Mouse (Mus musculus) E14TG2a.4 (cell line): ENCODE measurements around the gene Rbbp4.

ENCODE experiments used
- H3K27me3 ChIP-seq: 2 replicates; pipeline ENCODE4 v1.6.1; 2014; ENCODE audit warnings: low read length, control low read depth; ENCODE audit not compliant: insufficient read depth
- H3K36me3 ChIP-seq: 2 replicates; pipeline ENCODE4 v1.6.1; 2014; ENCODE audit warnings: low read length, control low read depth; ENCODE audit not compliant: insufficient read depth
- H3K4me1 ChIP-seq: replicated peaks from 2 replicates; pipeline ENCODE4 v1.6.1; 2014; ENCODE audit warnings: low read depth, low read length, control low read depth
- H3K4me3 ChIP-seq: replicated peaks from 2 replicates; pipeline ENCODE4 v1.5.1; 2014; ENCODE audit warnings: mild to moderate bottlenecking, low read length
- H3K9me3 ChIP-seq: 2 replicates; pipeline ENCODE4 v1.6.1; 2014; ENCODE audit warnings: low read length, control low read depth
- CTCF ChIP-seq: conservative IDR thresholded peaks from 2 replicates; pipeline ENCODE4 v1.5.1; 2014; ENCODE audit warnings: low read length
- NANOG ChIP-seq: IDR thresholded peaks from 2 replicates; pipeline ENCODE4 v1.6.1; 2014; ENCODE audit warnings: borderline replicate concordance, low read length, mixed read lengths
- POU5F1 ChIP-seq: IDR thresholded peaks from 2 replicates; pipeline ENCODE4 v1.6.1; 2014; ENCODE audit warnings: low read length, borderline replicate concordance

The Rbbp4 gene

DNA sequence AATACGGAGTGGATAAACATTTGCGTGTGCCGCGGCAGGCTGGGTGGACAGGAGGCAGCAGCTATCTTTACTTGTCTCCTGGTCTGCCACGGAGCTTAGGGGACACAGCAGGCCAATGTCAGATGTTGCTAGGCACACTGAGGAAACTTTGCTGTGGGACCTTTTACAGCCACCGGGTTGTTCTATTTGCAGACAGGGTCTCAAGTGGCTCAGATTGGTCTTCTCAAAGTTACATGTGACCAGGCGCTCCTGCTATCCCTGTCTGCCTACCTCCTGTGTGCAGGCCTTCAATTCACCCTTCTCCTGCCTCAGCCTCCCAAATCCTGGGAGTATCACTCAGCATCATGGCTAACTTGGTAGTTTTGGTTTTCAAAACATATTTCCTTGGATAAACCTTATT, 39.1 kb downstream of the Rbbp4 start:
- Histone ChIP-seq H3K4me1 (peaks cover 50% of the 10 kb centered on the region), H3K27me3 (peaks cover 17% of the 10 kb centered on the region), H3K36me3 (no peaks in the 10 kb centered on the region), H3K4me3 (no peak overlapping the region), H3K9me3 (no peaks in the 10 kb centered on the region)
- TF ChIP-seq NANOG (no peak), CTCF (no peak), POU5F1 (no peak)

DNA sequence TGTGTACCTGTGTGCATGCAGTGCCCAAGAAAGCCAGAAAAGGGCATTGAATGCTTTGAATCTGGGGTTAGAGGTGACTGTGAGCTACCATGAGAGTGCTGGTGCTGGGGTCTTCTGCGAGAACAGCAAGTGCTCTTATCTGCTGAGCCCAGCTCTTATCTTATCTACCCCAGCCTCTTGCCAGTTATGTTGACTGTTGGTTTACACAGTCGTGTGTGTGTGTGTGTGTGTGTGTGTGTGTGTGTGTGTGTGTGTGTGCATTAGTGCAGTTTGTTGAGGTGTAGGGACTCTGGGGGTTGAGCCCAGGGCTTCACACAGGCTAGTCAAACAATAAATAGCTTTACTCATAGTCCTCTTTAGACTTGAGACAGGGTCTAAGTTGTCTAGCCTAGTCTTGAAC, 40.0 kb downstream of the Rbbp4 start:
- peaks cover 50% of the 10 kb centered on the region for H3K4me1 ChIP-seq
- H3K4me3 ChIP-seq = no peak overlapping the region
- no peaks in the 10 kb centered on the region for H3K36me3 ChIP-seq
- TF ChIP-seq CTCF (no peak), NANOG (no peak), POU5F1 (no peak)
- H3K9me3 ChIP-seq = no peaks in the 10 kb centered on the region
- H3K27me3 ChIP-seq = peaks cover 18% of the 10 kb centered on the region

DNA sequence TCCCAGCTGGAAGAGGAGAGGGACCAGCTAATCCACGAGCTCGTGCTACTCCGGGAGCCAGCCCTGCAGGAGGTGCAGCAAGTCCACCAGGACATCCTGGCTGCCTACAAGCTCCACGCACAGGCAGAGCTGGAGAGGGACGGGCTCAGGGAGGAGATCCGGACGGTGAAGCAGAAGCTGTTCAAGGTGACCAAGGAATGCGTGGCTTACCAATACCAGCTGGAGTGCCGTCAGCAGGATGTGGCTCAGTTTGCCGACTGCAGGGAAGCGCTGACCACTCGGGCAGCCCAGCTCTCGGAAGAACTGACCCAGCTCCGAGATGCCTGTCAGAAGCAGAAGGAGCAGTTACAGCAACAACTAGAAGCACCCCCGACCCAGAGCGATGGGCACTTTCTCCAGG, 41.5 kb downstream of the Rbbp4 start:
- Histone ChIP-seq H3K4me1 (peaks cover 41% of the 10 kb centered on the region), H3K9me3 (no peaks in the 10 kb centered on the region), H3K36me3 (no peaks in the 10 kb centered on the region), H3K27me3 (peaks cover 31% of the 10 kb centered on the region), H3K4me3 (peak overlapping the region; percentile 68)
- no peak for TF ChIP-seq NANOG
- TF ChIP-seq POU5F1 = no peak
- TF ChIP-seq CTCF = no peak

DNA sequence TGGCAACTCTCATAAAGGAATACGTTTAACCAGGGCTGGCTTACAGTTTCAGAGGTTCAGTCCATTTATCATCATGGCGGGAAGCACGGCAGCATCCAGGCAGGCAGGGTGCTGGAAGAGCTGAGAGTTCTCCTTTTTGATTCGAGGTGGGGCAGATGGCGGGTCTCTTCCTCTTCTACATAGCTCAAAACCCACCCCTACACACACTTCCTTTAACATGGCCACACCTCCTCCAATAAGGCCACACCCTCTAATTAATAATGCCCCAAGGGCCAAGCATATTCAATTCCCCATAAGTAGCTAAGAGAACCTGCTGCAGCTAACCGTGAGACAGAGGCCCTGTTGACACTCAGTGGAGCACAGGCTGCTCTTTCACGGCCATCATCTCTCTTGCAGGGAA, 42.3 kb downstream of the Rbbp4 start:
- Histone ChIP-seq H3K27me3 (peaks cover 40% of the 10 kb centered on the region), H3K4me1 (peaks cover 37% of the 10 kb centered on the region), H3K36me3 (no peaks in the 10 kb centered on the region), H3K4me3 (peak overlapping the region; percentile 68), H3K9me3 (no peaks in the 10 kb centered on the region)
- TF ChIP-seq CTCF (no peak), NANOG (no peak), POU5F1 (no peak)

DNA sequence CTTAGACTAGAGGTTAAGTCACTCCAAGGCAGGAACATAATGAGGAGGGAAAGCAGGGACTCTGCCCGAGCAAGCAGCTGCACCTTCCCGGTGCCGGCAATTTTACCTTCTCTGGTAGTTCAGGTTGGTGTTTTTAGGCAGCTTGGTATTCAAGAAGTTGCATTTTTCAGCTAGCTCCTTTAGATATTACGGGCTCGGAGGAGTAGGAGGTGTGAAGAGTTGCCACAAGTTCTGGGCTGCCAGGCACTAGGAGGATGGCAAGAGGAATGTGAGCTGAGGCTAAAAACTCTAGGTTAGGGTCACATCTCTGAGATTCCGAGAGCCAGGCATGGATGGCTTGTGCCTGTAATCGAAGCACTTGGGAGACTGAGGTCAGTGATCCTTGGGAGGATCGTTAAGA, 45.5 kb downstream of the Rbbp4 start:
- Histone ChIP-seq H3K4me1 (peaks cover 53% of the 10 kb centered on the region), H3K4me3 (no peak overlapping the region)
- no peak for TF ChIP-seq POU5F1
- no peak for TF ChIP-seq NANOG
- TF ChIP-seq CTCF = no peak

DNA sequence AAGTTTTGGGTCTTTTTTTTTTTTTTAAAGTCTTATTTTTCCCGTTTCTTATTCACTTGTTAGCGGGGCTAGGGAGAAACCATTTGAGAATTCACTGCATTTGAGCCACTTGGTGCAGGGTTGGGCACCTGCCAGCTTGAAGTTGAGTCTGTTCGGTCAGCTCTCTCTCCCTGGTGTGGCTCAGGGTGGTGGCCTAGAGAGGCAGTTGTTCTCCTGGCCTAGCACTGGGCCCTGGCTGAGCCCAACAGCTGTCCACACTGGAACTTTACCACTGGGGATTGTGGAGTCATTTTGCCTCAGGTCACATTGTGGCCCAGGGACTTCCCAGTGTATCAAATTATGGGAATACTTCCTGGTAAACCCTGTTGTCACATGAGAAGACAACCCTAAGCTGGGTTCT, 47.1 kb downstream of the Rbbp4 start:
- H3K36me3 ChIP-seq = no peaks in the 10 kb centered on the region

More for the DNA sequence above, 45.5 kb downstream of the Rbbp4 start:
- peaks cover 69% of the 10 kb centered on the region for H3K27me3 ChIP-seq
- H3K9me3 ChIP-seq = no peaks in the 10 kb centered on the region
- H3K36me3 ChIP-seq = no peaks in the 10 kb centered on the region

DNA sequence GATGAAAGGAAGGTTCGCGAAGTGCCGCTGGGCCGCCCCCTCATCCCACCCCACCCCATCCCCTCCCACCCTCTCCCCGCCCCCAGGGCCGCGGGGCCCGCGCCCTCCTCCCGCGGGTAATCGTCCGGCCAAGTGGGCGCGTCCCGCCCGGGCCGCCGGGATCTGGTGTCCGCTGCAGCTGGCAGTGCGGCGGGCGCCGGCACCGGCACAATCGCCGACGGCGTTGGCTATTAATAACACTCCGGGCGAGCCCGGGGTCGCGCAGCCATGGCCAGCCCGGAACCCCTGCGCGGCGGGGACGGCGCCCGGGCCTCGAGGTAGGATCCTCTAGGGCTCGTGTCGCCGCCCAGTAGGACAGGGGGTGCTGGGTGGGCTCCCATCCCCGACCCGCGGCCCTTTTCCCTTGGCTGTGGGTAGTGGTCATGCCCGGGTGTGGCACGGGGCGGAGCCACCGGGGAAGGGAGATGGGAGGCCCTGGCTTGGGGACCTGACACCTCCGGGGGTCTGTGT, 47.6 kb downstream of the Rbbp4 start, which contains the start of gene Sync:
Gene Sync, plus strand, starts transcription at position 146 of the 510 bp plus-strand sequence.
- H3K27me3 ChIP-seq = peaks cover 58% of the 10 kb centered on the region
- TF ChIP-seq POU5F1 (no peak), NANOG (no peak), CTCF (no peak)
- H3K9me3 ChIP-seq = no peaks in the 10 kb centered on the region
- H3K4me1 ChIP-seq = peaks cover 32% of the 10 kb centered on the region
- no peaks in the 10 kb centered on the region for H3K36me3 ChIP-seq
- H3K4me3 ChIP-seq = peak within 1 kb of the TSS; percentile 82

More for the DNA sequence above, 47.1 kb downstream of the Rbbp4 start:
- no peaks in the 10 kb centered on the region for H3K9me3 ChIP-seq
- TF ChIP-seq NANOG (no peak), CTCF (no peak), POU5F1 (no peak)
- peaks cover 38% of the 10 kb centered on the region for H3K4me1 ChIP-seq
- H3K27me3 ChIP-seq = peaks cover 59% of the 10 kb centered on the region
- peak overlapping the region; percentile 82 for H3K4me3 ChIP-seq

DNA sequence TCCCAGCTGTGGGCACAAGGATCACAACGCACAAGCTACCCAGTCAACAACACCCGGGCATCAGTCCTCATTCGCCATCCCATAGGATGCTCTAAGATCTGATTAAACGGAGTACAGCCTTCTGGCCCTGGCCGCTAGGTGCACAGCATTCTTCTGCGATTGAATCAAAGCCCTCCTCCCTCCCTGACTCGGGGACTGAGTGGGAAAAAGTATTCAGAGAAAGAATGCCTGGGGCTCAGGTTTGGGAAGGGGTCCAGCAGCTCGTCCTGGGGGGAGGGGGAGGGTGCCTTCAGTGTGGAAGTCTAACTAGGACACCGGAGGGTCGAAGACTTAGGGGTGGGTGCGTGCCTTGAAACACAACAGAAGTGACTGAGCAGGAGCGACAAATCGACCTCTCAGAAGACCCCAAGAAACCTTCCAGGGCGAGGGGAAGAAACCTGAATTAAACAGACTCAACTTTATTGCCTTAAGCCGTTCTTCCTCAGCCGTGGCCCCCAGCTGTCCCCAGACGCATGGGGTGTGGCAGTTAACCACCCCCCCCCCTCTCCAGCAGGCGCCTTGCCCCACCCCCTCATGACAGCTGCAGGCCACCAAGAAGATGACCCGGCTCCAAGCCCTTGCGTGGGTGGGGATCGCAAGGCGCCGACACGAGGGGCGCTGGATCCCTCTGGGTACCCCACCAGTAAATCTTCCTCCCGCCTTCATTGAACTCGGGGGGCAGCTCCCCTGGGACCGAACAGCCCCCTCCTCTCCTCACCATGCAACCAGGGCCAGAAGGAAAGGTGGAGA, 48.3 kb downstream of the Rbbp4 start:
- peaks cover 27% of the 10 kb centered on the region for H3K4me1 ChIP-seq
- H3K4me3 ChIP-seq = peak overlapping the region; percentile 82
- no peak for TF ChIP-seq NANOG
- TF ChIP-seq CTCF = no peak
- no peak for TF ChIP-seq POU5F1
- H3K9me3 ChIP-seq = no peaks in the 10 kb centered on the region
- H3K36me3 ChIP-seq = no peaks in the 10 kb centered on the region
- peaks cover 58% of the 10 kb centered on the region for H3K27me3 ChIP-seq
